Mouse (Mus musculus): ENCODE data around the gene Rpp14.

The Rpp14 gene

DNA sequence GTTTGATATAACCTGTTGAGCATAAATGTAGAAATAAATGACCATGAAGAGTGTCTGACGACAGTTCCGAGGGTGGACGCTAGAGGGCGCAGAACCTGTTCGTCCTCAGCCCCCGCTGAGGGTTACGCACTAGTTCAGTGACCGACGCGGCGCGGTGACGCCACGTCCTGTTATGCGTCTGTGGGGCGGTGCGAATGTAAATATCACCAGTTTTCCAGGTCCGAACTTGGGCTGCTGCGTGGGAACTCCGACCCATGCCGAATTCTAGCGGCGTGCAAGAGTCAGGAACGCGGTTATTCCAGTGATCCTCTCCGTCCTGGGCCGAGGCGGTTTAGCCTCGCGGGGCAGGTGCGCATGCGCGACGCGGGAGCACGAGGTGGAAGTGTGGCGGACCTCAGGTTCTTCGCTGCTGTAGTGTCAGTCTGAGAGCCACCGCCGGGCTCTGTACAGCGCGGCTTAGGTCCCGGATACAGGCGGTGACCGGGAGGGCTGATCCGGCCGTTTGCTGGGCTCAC is at the start of gene Rpp14:
TSS of gene Rpp14 (plus strand) at position 203 of the 515 bp plus-strand sequence.
- DNase-seq (ENCODE audit: low spot score in 2 of 2): peak; percentile 92 to 96

DNA sequence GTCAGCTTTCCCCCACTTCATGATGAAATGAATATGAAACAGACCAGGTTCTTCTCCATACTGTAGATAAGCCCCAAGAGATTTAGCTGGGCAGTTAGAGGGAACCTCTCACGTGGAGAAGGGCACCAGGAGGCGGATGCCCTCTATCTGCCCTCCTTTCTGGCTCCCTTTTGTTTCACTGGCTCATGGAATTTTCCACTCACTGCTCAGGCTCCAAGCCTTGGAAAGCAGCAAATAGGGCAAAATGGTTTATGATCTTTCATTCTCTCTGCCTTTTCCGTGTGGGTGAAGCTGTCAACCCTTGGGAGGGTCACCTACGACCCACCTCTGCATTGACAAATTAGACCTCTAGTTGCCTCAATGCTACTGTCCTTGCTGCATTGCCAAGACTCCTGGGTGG is 49.6 kb upstream of the Rpp14 start:
- peak; percentile 27 to 43 for DNase-seq (ENCODE audit: low spot score in 2 of 2)

DNA sequence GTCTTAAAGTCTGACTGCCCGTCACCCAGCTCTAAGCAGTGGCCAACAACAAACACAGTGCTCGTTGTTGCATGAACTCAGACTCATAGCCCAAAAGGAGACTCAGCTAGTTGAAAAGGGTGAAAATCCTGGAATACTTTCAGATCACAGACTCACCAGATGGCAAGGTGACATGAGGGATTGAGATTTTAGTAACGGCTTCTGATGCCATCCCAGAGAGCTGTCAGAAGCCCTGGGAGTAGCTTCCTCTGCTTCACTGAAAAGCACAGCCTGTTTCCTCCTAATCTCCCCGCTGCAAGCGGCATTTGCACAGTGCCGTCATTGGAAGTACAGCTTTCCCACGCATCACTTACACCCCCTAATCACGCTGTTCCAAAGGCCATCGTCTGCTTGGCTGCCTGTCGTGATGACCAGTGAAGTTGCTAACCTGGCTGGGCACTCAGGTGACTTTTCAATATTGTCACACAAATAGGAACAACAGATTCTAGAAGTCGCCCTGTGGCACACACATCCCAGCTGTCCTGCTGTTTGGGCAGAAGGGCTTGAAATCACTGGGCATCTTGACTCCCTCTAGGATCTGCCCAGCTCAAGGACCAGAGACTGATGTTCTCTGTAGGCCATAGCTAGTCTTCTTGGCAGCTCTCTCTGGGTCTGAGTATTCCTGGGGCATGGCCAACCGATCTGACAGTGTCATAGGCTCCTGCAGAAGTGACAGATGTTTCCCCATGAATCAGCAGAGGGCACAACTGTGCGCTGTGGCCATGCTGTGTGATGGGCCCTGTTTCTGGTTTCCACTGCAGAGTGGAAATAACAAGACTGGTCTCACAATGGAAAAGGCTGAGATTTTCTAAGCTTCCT is 47.9 kb upstream of the Rpp14 start:
- DNase-seq (ENCODE audit: low spot score in 2 of 2): peak in 1 of 2 experiments; percentile 14

DNA sequence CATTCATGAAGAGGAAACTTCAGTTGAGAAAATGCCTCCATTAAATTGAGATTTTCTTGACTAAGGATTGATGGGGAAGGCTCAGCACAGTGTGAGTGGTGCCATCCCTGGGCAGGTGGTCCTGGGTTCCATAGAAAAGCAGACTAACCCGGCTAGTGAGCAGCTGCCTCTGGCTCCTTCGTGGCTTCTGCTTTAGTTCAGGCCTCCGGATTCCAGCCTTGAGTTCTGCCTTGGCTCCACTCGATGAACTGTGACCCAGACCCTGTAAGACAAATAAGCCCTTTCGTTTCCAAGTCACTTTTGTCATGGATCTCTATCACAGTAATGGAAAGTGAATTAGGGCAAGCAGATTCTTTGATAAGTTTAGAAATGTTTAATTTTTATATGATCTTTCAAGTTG is 45.6 kb upstream of the Rpp14 start:
- DNase-seq (ENCODE audit: low spot score in 2 of 2): no peak

DNA sequence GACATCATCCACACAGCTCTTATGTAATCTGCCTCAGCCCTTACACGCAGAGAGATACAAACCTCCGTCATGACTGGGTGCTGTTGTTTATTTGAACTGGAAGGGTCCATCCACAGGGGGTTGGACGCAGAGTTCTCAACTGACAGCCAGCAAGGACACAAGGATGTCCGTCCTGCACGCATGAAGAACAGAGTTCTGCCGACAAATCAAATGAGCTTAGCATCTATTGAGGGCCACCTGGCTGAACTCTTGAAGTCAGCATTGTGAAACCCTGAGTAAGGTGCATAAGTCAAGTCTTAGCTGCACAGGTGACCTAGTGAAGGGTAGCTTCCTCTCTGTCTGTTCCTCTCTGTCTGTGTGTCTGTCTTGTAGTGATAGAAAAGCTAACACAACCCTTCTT is 44.2 kb upstream of the Rpp14 start:
- no peak for DNase-seq (ENCODE audit: low spot score in 2 of 2)

DNA sequence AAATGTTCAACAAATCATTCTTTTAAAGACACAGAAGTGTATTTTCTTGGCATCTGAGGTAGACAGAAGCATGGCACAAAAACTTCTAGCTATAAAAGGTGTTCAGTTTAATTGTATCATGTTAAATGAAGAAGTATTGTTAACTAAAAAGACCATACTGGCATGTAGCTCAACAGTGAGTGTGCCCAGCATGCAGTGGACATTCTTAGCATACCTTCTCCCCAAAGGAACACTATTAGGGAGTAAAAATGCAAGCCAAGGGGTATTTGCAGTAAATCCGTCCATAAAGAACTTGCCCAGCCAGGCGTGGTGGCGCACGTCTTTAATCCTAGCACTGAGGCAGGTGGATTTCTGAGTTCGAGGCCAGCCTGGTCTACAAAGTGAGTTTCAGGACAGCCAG is 43.8 kb upstream of the Rpp14 start:
- DNase-seq (ENCODE audit: low spot score in 2 of 2): no peak

DNA sequence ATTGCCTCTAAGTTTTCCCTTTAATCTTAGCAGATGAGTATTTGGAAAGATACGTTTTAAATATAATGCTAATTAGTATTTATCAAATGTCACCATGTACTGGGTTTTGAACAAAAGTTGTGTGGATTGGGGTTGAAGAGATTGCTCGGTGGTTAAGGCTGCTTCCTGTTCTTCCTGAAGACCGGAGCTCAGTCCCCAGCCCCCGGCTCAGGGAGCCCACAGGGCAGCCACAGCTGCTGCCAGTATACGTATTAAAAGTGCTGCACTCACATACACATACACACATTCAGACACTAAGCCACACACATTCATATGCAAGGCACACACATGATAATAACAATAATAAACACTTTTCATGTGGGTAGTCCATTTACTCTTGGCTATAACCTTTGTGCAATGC is 42.0 kb upstream of the Rpp14 start:
- DNase-seq (ENCODE audit: low spot score in 2 of 2): no peak

DNA sequence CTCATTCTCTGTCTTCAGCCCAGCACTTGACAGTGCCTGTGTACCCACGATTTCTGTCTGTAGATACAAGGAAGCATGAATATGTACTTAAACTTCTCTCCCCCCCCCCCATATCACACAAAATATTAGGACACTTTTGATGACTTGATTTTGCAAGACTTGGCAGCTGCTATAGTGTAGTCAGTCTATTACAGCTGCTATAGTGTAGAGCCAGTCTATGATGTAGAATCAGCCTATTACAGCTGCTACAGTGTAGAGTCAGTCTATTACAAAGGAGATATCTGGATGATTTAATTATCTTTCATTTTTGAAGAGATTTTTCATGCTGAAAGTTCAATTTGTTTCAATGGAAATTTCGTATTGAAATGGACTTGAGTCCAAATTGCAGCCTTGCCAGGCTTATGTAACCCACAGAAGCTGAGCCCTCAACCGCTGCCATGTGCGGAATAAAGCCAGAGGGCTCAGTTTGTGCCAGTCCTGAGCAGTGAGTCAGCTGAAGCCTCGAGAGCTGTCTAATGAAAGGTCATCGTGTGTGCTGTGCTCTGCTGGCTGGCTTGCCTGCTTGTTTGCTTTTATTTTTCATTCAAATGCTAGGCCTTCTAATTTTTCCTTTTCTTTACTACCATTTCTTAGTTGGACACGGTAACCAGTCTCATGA is 41.2 kb upstream of the Rpp14 start:
- peak; percentile 51 to 79 for DNase-seq (ENCODE audit: low spot score in 2 of 2)

DNA sequence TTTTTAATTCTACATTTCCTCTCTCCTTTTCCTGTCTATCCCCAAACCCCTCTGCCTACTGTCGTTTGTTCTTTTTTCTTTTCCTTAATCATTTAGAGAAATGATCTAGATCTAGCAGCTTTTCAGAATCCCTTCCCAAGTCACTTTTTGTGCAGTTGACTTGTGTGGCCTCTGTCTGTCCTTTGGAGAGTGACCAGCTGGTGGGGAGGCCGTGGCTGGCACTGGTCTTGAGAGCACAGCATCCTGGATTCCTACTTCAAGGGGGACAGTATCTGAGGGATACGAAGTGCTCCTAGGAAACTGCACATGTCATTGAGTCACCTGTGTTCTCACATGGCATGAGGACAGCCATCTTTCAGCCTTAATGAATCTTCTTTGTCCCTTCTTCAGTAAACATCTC is 40.0 kb upstream of the Rpp14 start:
- DNase-seq (ENCODE audit: low spot score in 2 of 2): no peak

DNA sequence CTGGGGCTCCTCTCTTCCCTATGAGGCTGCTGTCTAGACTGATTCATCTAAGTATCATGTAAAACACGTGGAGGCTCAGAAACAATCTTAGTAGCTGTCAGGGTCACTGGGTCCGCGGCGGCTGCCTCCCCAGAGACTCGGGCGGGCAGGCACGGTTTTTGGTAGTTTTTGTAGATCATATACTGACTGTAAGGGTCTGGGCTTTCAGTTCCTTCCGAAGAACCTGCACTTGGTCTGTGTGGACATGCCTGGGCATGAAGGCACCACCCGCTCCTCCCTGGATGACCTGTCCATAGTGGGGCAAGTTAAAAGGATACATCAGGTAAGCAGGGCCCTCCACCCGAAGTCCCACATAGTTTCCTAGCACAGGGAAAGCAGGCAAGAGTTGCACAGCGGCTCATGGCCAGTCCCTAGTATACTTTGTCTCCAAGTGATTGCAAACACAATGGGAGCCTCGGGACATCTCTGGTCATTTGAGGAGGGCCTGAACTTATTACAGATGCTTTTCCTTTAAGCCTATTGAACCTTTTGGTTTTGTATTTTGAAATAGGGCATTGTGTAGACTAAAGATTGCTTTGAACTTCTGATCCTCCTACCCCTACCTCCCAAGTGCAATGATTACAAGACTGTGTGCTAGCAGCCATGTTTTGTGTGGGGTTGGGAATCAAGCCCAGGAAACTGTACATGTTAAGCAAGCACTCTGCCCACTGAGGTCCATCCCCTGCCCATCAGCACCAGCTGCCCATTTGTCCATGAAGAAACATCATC is 39.1 kb upstream of the Rpp14 start:
- no peak for DNase-seq (ENCODE audit: low spot score in 2 of 2)

DNA sequence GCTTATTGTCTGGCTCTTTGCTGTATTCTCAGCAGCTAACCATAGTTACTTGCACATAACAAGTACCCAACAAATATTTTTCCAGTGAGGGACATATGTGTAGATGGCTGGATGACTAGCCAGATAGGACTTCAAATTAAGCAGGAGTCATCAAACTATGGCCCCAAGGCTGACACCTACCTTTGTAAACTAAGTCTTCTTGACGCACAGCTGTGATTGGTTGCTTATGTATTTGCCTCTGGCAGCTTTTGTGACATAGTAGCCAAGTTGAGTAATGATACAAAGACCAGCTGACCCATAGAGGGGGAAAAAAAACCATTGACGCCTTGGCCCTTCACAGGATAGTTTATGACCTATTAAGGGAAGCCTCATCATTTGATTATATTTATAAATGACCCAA is 38.0 kb upstream of the Rpp14 start:
- DNase-seq (ENCODE audit: low spot score in 2 of 2): no peak

DNA sequence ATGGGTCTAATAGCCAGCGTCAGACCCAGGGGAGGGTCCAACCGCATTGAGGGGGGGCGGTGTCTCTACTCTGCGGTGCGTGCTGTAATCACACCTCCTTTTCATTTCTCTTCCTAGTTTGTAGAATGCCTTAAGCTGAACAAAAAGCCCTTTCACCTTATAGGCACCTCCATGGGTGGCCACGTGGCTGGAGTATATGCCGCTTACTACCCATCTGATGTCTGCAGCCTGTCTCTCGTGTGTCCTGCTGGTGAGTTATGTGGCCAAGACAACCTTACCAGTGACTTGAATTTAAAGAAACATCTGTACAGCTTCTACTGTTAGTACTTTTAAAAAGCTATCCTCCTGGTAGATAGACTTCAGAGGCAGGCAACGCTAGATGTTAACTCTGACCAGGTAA is 37.6 kb upstream of the Rpp14 start:
- no peak for DNase-seq (ENCODE audit: low spot score in 2 of 2)

DNA sequence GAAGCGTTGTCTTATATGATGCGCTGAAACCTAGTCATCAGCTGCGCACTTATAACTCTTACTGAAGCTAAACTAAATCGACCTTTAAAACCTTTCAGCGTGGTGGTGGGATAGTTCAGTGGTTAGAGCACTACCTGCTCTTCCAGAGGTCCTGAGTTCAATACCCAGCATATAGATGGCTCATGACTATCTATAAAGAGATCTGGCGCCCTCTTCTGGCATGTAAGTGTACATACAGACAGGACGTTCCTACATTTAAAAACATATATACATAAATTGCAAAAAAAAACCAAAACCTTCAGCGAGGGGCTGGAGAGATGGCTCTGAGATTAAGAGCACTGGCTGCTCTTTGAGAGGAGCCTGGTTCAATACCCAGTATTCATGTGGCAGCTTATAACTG is 35.8 kb upstream of the Rpp14 start:
- DNase-seq (ENCODE audit: low spot score in 2 of 2): no peak

DNA sequence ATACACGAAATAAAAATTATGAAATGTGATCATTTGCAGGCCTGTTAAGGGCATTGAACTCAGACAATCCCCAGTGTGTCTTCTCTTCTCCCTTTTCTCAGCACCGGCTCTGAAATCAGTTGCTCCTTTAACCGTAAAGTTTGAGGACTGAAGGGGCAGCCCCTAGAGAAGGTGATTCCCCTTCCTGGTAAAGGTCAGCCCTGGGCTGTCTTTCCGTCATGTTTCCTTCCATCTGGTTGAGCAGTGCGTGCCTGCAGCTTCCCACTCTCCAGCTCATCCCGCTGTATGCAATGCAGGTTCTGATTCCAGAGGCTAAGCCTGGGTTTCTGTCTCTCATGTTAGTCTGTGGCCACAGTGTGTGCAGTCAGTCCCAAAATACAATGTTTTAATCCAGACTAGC is 35.4 kb upstream of the Rpp14 start:
- DNase-seq (ENCODE audit: low spot score in 2 of 2): no peak

DNA sequence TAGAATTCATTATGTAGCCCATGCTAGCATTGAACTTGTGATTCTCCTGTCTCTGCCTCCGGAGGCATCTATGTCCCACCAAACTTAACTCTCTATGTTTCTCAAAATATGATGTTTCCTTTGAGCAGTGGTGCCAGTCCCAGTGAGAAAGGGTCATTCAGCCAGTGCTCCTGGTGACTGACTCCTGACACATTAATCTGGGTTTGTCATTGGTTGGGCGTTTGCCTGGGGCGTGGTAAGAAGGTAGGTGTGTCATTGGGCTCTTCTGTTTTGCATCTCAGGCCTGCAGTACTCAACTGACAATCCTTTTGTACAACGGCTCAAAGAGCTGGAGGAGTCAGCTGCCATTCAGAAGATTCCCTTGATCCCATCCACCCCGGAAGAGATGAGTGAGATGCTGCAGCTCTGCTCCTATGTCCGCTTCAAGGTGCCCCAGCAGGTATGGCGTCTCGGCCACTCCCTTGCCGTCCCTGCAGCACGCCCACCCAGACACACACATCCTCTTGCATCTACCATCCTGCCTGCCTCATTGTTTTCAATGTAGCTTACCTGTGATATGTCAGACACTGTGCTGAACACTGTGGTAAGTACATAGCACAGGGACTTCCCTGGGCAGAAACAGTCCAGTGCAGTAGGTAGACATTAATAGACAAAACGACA is 34.9 kb upstream of the Rpp14 start:
- no peak for DNase-seq (ENCODE audit: low spot score in 2 of 2)

DNA sequence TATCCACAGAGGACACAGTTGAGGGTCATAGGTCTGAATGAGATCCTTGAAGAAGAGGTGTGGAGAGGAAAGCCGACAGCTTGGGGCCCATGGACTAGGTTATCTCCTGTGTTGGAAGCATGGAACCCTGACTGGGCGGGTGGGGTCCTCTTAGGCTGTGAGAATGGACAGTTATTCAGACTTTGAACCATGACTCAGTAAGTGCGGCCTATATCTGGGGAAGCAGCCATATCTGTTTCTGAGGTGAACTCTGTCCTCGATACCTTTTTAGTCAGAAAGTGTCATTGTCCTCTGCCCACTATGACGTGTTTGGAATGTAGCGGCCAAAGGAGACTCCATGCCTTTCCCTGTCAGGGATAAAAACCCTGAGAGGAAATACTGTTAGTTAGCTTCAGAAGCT is 33.3 kb upstream of the Rpp14 start:
- DNase-seq (ENCODE audit: low spot score in 2 of 2): no peak

DNA sequence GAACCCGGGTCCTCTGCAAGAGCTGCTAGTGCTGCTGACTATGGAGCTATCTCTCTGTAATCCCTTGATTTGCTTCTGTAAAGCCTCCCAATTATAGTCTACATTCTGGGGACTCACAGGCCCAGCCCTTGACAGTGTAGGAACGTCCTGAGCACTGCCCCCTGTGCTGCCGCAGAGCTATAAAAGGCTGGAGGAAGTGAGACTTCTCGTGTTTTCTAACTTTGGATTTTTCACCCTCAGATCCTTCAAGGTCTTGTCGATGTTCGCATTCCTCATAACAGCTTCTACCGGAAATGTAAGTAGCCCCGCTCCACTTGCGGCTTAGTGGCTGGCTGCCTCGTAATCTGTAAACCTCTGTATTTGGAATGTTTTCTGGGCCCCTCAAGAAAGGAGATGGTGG is 30.8 kb upstream of the Rpp14 start:
- no peak for DNase-seq (ENCODE audit: low spot score in 2 of 2)

DNA sequence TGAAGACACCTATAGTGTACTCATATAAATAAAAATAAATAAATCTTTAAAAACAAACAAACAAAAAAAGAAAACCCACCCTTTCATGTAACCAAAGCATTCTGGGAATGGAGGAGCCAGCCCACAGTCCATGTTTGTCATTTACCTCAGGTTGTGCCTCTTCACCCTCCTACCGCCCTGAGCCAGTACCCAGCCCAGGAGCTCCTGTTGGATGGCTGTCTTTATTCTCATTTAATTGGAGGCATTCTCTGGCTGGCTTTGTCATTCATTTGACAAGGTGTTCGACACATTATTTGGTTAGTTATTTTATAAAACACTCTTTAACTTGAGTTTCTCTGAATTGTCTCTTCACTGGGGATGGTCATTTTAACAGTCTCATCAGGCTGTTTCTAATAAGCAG is 28.3 kb upstream of the Rpp14 start:
- no peak for DNase-seq (ENCODE audit: low spot score in 2 of 2)

DNA sequence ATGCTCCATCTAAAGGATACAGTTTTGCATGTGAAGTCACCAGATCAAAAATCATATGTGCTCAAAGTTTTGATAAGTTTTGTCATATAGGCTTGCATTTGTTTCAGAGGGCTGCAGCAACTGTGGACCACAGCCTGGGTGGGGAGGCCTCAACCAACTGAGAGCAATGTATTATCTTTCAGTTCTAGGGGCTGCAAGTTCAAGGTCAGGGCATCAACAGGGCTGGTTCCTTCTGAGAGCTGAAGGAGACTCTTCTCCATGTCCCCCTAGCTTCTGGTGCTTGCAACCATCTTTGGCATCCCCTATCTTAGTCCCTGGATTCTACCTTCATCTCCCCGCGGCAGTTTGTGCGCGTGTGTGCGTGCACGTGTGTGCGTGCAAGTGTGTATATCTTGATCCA is 27.5 kb upstream of the Rpp14 start:
- no peak for DNase-seq (ENCODE audit: low spot score in 2 of 2)

DNA sequence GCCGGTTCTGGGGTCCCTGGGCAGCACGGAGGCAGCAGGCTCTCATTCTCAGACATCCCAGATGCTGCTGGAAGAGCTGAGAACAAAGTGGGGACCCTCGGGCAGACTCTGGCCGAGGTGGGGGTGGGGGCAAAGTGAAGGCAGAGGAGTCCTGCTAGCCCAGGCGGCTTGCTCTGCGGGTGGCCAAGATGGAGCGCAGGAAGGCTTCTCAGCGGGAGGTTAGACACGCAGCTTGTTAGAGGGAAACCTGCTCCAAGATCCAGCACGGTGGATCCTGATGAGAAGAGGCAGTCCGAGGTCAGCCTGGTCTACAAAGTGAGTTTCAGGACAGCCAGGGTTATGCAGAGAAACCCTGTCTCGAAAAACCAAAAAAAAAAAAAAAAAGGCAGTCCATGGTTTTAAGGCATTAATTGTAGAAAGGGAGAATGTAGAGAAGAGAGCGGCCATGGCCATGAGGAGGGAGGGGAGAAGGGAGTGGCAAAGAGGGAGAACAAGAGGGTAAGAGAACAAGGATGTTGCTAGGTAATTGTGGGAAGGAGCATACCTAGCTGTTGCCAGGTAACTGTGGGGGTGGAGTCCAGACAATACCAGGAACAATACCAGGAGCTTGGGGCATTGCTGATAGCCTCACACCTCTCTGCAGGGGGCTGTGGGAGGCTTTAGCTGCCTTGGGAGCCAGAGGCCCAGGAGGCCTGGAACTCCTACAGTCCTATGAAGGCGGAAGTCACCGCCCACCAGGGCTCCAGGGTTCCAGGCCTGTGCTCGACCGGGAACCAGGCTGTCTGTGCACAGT is 25.7 kb upstream of the Rpp14 start:
- no peak for DNase-seq (ENCODE audit: low spot score in 2 of 2)

DNA sequence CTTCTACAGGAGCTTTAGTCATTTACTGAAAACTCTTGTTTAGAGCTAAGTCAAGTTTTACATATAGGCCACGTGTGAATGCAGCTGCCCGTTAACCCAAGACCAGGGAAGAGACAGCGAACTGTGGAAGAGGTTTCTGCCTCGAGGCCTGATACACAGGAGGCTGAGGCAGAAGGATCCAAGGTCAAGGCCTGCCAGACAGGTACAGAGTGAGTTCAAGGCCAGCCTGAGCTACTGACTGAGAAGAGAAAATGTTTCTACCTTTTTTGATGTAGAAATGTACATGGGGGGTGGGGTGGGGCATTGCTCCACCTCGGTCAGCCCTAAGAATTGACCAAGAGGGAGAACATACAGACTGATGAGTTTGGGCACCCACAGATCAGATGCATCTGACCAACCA is 24.1 kb upstream of the Rpp14 start:
- no peak for DNase-seq (ENCODE audit: low spot score in 2 of 2)

All from heart, adult 9 months (tissue).